In genomic region chr6:99971376-99971775, GRCm38 (mm10) we compare ENCODE assay signal across 8 mouse cellular contexts.
DNase-seq lines count a peak whose midpoint lies in the region; ATAC-seq lines count a peak whose summit lies in the region.

No protein-coding gene starts in this region.

- no peak for ATAC-seq in forebrain, embryonic 11.5 days (replicated peaks; ENCODE audit: low FRiP score)
- ATAC-seq in inflammation-experienced regulatory T-cells, adult 6 months = no peak

- no peak overlapping the region for H3K9ac ChIP-seq in forebrain, embryonic 11.5 days (ENCODE audit: low read length)

- 0 out of 2 replicates have a peak overlapping the region, but pooled peaks have one; percentile 15 for H3K27ac ChIP-seq in forebrain, embryonic 10.5 days
- no peak overlapping the region for H3K27ac ChIP-seq in forebrain, embryonic 11.5 days (ENCODE audit: low read depth, low read length)

- H3K27me3 ChIP-seq in forebrain, embryonic 10.5 days (ENCODE audit: poor library complexity, severe bottlenecking) = peaks cover 48% of the 10 kb centered on the region
- no peaks in the 10 kb centered on the region for H3K27me3 ChIP-seq in forebrain, embryonic 11.5 days (ENCODE audit: control insufficient read depth, insufficient read depth, low read length)

- H3K9me3 ChIP-seq in forebrain, embryonic 10.5 days = no peaks in the 10 kb centered on the region; the same call in 1 of the 2 replicates
- H3K9me3 ChIP-seq in forebrain, embryonic 11.5 days (ENCODE audit: control insufficient read depth, low read length) = no peaks in the 10 kb centered on the region

- DNase-seq in forebrain, embryonic 10.5 days (ENCODE audit: extremely low spot score, low spot score) = no peak
- no peak for DNase-seq in forebrain, embryonic 11.5 days (ENCODE audit: low spot score)
- DNase-seq in cerebellum, adult 11-12 months = peak; percentile 92
- DNase-seq in gastrocnemius, postnatal 14 days = peak; percentile 71
- peak; percentile 72 for DNase-seq in layer of hippocampus, adult 9-11 months
- DNase-seq in right cerebral cortex, postnatal 14 days = peak; percentile 28
- DNase-seq in thymus, postnatal 14 days = no peak

- H3K4me3 ChIP-seq in forebrain, embryonic 10.5 days = no peak overlapping the region
- no peak overlapping the region for H3K4me3 ChIP-seq in forebrain, embryonic 11.5 days (ENCODE audit: low read depth, low read length)

- intact Hi-C loops in gastrocnemius, postnatal 14 days (cut with DNase I; ENCODE audit: low total_unique reads) = no loop called here

- peaks cover 9% of the 10 kb centered on the region for H3K4me1 ChIP-seq in forebrain, embryonic 10.5 days
- H3K4me1 ChIP-seq in forebrain, embryonic 11.5 days (replicated peaks; ENCODE audit: control insufficient read depth, insufficient read depth, low read length) = no peaks in the 10 kb centered on the region

- no peaks in the 10 kb centered on the region for H3K36me3 ChIP-seq in forebrain, embryonic 10.5 days (replicated peaks)
- H3K36me3 ChIP-seq in forebrain, embryonic 11.5 days (ENCODE audit: control insufficient read depth, insufficient read depth, low read length) = no peaks in the 10 kb centered on the region

- 55% methylated on average over 9 of the region's 9 CpGs for WGBS in forebrain, embryonic 10.5 days
- WGBS in forebrain, embryonic 11.5 days = 61% methylated on average over 9 of the region's 9 CpGs

- no peak overlapping the region for H3K4me2 ChIP-seq in forebrain, embryonic 11.5 days (ENCODE audit: low read depth, low read length, severe bottlenecking)

Comparison
In these comparisons a context has a peak if more than half of its experiments do, and no peak if none do; other contexts are left out.
1. DNase-seq: peak in cerebellum, adult 11-12 months (single experiment), gastrocnemius, postnatal 14 days (single experiment), layer of hippocampus, adult 9-11 months (single experiment) and right cerebral cortex, postnatal 14 days (single experiment); none in forebrain, embryonic 10.5 days (single experiment), forebrain, embryonic 11.5 days (single experiment) and thymus, postnatal 14 days (single experiment).